ENCODE assay signal across 9 mouse cellular contexts in the genomic region with DNA sequence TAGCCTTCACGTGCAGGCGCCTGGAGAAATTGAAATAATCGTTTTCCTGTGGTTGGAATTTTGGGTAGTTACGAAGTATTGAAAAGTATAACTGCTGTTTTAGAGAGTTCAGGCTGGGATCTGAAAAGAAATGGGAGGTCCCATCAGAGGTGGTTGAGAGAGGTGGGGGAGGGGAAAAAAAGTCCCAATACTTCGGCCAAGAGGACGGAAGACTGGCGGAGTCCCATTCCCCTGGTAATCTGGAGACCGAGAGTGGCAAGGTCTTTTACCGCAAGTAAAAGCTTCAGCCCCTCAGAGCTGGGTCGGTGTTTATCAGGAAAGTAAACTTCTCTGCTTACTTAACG. TPM values are rescaled to one million over a fixed set of nuclear protein-coding genes. Genes with fewer than 3 reads are reported as not detected.
DNase-seq lines count a peak whose midpoint lies in the region; ATAC-seq and TF ChIP-seq lines count a peak whose summit lies in the region.
"Had no signal": no experiment of that assay in that cellular context is flagged by ENCODE, and none has a peak within 500 bp of the region (broad histone marks: within the 10 kb centered on the region; RNA-seq: fewer than 3 reads in every experiment).

No protein-coding gene starts in this region.

- no peak for TF ChIP-seq CTCF in CH12.LX (conservative IDR thresholded peaks at IDR 0.05 in 1 of 2, IDR thresholded peaks at IDR 0.05 in 1 of 2; ENCODE audit: low read depth in 2 of 2, low read length in 2 of 2)
- TF ChIP-seq CTCF in liver, embryonic 14.5 days (IDR thresholded peaks at IDR 0.05; ENCODE audit: low read depth): no peak

- no peaks in the 10 kb centered on the region for H3K9me3 ChIP-seq in heart, embryonic 10.5 days
- no peaks in the 10 kb centered on the region for H3K9me3 ChIP-seq in CH12.LX (replicated peaks; ENCODE audit: low read length)
- H3K9me3 ChIP-seq in forebrain, embryonic 13.5 days (replicated peaks): no peaks in the 10 kb centered on the region
- H3K9me3 ChIP-seq in liver, embryonic 14.5 days (ENCODE audit: control insufficient read depth, low read length): no peaks in the 10 kb centered on the region

- H3K27ac ChIP-seq in heart, embryonic 10.5 days: peak overlapping the region; percentile 73
- no peak overlapping the region for H3K27ac ChIP-seq in CH12.LX (ENCODE audit: insufficient read depth, low read depth)
- H3K27ac ChIP-seq in forebrain, embryonic 13.5 days: no peak overlapping the region
- no peak overlapping the region for H3K27ac ChIP-seq in liver, embryonic 14.5 days

- TF ChIP-seq POLR2A in CH12.LX (IDR thresholded peaks at IDR 0.05; ENCODE audit: low read depth, low read length): no peak

- H3K79me2 ChIP-seq in CH12.LX (replicated peaks; ENCODE audit: control insufficient read depth, extremely low read depth, insufficient read depth, poor library complexity, severe bottlenecking): no peaks in the 10 kb centered on the region

- WGBS in heart, embryonic 10.5 days: 3% methylated on average over 11 of the region's 11 CpGs
- WGBS in forebrain, embryonic 13.5 days: 2% methylated on average over 11 of the region's 11 CpGs
- WGBS in liver, embryonic 14.5 days (ENCODE audit: insufficient replicate concordance): 4% methylated on average over 11 of the region's 11 CpGs

- in situ Hi-C loops in CH12.LX (cut with MboI; ENCODE audit: low pct_ligation_motif_present, low pct_unique_long_range_greater_than_20kb, low sequenced_read_pairs): loop anchor here (5.0 to 25.0 kb wide), 2 partner anchors 85 to 480 kb away; a partner anchor contains a TSS

- dilution Hi-C loops in CH12.LX (cut with MboI; ENCODE audit: extremely low pct_ligation_motif_present, extremely low pct_unique_long_range_greater_than_20kb, low sequenced_read_pairs): no loop called here

- TF ChIP-seq RAD21 in CH12.LX (IDR thresholded peaks at IDR 0.05; ENCODE audit: low read depth, low read length): no peak

- peak overlapping the region; percentile 14; the same call in 1 of the 2 replicates for H3K9ac ChIP-seq in CH12.LX (ENCODE audit: insufficient read depth, low read depth)
- no peak overlapping the region for H3K9ac ChIP-seq in forebrain, embryonic 13.5 days
- peak overlapping the region; percentile 40 for H3K9ac ChIP-seq in liver, embryonic 14.5 days (replicated peaks)

- no peak for DNase-seq in heart, embryonic 10.5 days (ENCODE audit: low spot score)
- DNase-seq in heart, postnatal 36 days: no peak
- DNase-seq in CH12.LX (ENCODE audit: extremely low read depth): no peak
- DNase-seq in liver, embryonic 14.5 days (ENCODE audit: low read depth in 3 of 3, low spot score in 3 of 3): no peak
- DNase-seq in adrenal gland, adult (ENCODE audit: inconsistent age in 2 of 2, low spot score in 1 of 2): no peak
- DNase-seq in spleen, adult 12 weeks (ENCODE audit: low spot score): no peak
- no peak for DNase-seq in adrenal gland, postnatal 25 days

- intact Hi-C loops in heart, postnatal 36 days (cut with DNase I): loop anchor here (5.0 kb wide), 1 partner anchor 85 kb away; no protein-coding TSS in a partner anchor

- no peaks in the 10 kb centered on the region for H3K27me3 ChIP-seq in heart, embryonic 10.5 days (ENCODE audit: insufficient read depth, poor library complexity, severe bottlenecking)
- H3K27me3 ChIP-seq in CH12.LX (replicated peaks): peaks cover 5% of the 10 kb centered on the region
- peaks cover 47% of the 10 kb centered on the region for H3K27me3 ChIP-seq in forebrain, embryonic 13.5 days
- H3K27me3 ChIP-seq in liver, embryonic 14.5 days (ENCODE audit: control insufficient read depth, insufficient read depth, low read length): no peaks in the 10 kb centered on the region; the same call in 1 of the 2 replicates

- H3K36me3 ChIP-seq in heart, embryonic 10.5 days: no peaks in the 10 kb centered on the region
- H3K36me3 ChIP-seq in CH12.LX (replicated peaks in 1 of 2; ENCODE audit: control insufficient read depth in 1 of 2, insufficient read depth in 1 of 2, low read length in 1 of 2): no peaks in the 10 kb centered on the region
- no peaks in the 10 kb centered on the region for H3K36me3 ChIP-seq in forebrain, embryonic 13.5 days (ENCODE audit: poor library complexity, severe bottlenecking)
- no peaks in the 10 kb centered on the region for H3K36me3 ChIP-seq in liver, embryonic 14.5 days (replicated peaks; ENCODE audit: control insufficient read depth, insufficient read depth, low read depth)

- peaks cover 28% of the 10 kb centered on the region for H3K4me1 ChIP-seq in heart, embryonic 10.5 days
- H3K4me1 ChIP-seq in CH12.LX (ENCODE audit: control insufficient read depth in 1 of 2, insufficient read depth in 2 of 2): peaks cover 0 to 15% of the 10 kb centered on the region in 2 experiments; a peak in 2 of 4 replicates
- H3K4me1 ChIP-seq in forebrain, embryonic 13.5 days: peaks cover 22% of the 10 kb centered on the region
- peaks cover 0 to 10% of the 10 kb centered on the region in 2 experiments; a peak in 3 of 4 replicates for H3K4me1 ChIP-seq in liver, embryonic 14.5 days (replicated peaks; ENCODE audit: control insufficient read depth in 2 of 2, insufficient read depth in 2 of 2, low read length in 1 of 2)

- ATAC-seq in forebrain, embryonic 13.5 days: no peak
- no peak for ATAC-seq in liver, embryonic 14.5 days (ENCODE audit: insufficient read depth)

- peak overlapping the region; percentile 67 for H3K4me2 ChIP-seq in CH12.LX (ENCODE audit: insufficient read depth, low read depth, poor library complexity, severe bottlenecking)
- H3K4me2 ChIP-seq in forebrain, embryonic 13.5 days: peak overlapping the region; percentile 74
- H3K4me2 ChIP-seq in liver, embryonic 14.5 days (ENCODE audit: low read depth): peak overlapping the region; percentile 78

- peak overlapping the region; percentile 63 for H3K4me3 ChIP-seq in heart, embryonic 10.5 days
- H3K4me3 ChIP-seq in CH12.LX (replicated peaks in 1 of 3; ENCODE audit: low read depth in 2 of 3, low read length in 2 of 3, poor library complexity in 1 of 3): peak overlapping the region in 2 of 3 experiments; percentile 31 to 61
- peak overlapping the region; percentile 40 for H3K4me3 ChIP-seq in forebrain, embryonic 13.5 days
- H3K4me3 ChIP-seq in liver, embryonic 14.5 days (ENCODE audit: insufficient read depth in 1 of 2, low read depth in 2 of 2, low read length in 2 of 2): peak overlapping the region; percentile 40 to 65

- no peak for TF ChIP-seq EP300 in CH12.LX (IDR thresholded peaks at IDR 0.05; ENCODE audit: low read length)
- TF ChIP-seq EP300 in liver, embryonic 14.5 days (IDR thresholded peaks at IDR 0.05; ENCODE audit: low read depth): no peak

TF ChIP-seq in CH12.LX, 34 proteins besides CTCF, POLR2A, EP300 and RAD21:
- TF ChIP-seq ELF1 (IDR thresholded peaks at IDR 0.05; ENCODE audit: low read depth, low read length): no peak
- no peak for TF ChIP-seq NELFE (IDR thresholded peaks at IDR 0.05; ENCODE audit: low read depth, low read length)

RNA-seq across cellular contexts. Expression of a gene that starts 7.6 kb away (rescaled TPM):
- polyA plus RNA-seq in heart, embryonic 10.5 days (2016; fragmentation: Nextera tagmentation; extraction: Ambion mirVana): not detected in 2 replicates
- total RNA-seq in heart, postnatal 36 days (2021): not detected
- total RNA-seq in CH12.LX (2012; rRNA removed) (not detected in 2 replicates), CH12.LX (2014; rRNA removed) (not detected in 2 replicates)
- polyA plus RNA-seq in CH12.LX (2012; ENCODE audit: insufficient read length, low read depth): not detected in 2 replicates
- not detected in 2 replicates for polyA plus RNA-seq in forebrain, embryonic 13.5 days (2015; fragmentation: Nextera tagmentation; extraction: Ambion mirVana)
- not detected in 2 replicates for polyA plus RNA-seq in liver, embryonic 14.5 days (2012; rRNA removed)
- polyA plus RNA-seq in liver, embryonic 14.5 days (2014; fragmentation: Nextera tagmentation; extraction: Ambion mirVana): not detected in 2 replicates
- total RNA-seq in adrenal gland, postnatal 25 days (2021): not detected in 2 replicates
- total RNA-seq: common myeloid progenitor, adult 5-6 weeks had no signal

RNA-seq across cellular contexts. Expression of a gene that starts 24.1 kb away (rescaled TPM):
- 16.2 and 25.6 TPM in 2 replicates for polyA plus RNA-seq in heart, embryonic 10.5 days (2016; fragmentation: Nextera tagmentation; extraction: Ambion mirVana)
- total RNA-seq in heart, postnatal 36 days (2021): 10 to 100 TPM; 22.4 to 29.2 TPM
- total RNA-seq in CH12.LX (2012; rRNA removed): 0.46 and 0.68 TPM in 2 replicates
- total RNA-seq in CH12.LX (2014; rRNA removed): 1.2 and 1.4 TPM in 2 replicates
- polyA plus RNA-seq in CH12.LX (2012; ENCODE audit: insufficient read length, low read depth): 1.4 and 1.5 TPM in 2 replicates
- 5.6 and 6.8 TPM in 2 replicates for polyA plus RNA-seq in forebrain, embryonic 13.5 days (2015; fragmentation: Nextera tagmentation; extraction: Ambion mirVana)
- polyA plus RNA-seq in liver, embryonic 14.5 days (2012; rRNA removed): 1.6 and 2.1 TPM in 2 replicates
- polyA plus RNA-seq in liver, embryonic 14.5 days (2014; fragmentation: Nextera tagmentation; extraction: Ambion mirVana): 1.1 and 1.3 TPM in 2 replicates
- total RNA-seq in adrenal gland, postnatal 25 days (2021): 9.6 and 11.6 TPM in 2 replicates

RNA-seq across cellular contexts. Expression of a gene that starts 53.5 kb away (rescaled TPM):
- 1.9 and 3.2 TPM in 2 replicates for polyA plus RNA-seq in heart, embryonic 10.5 days (2016; fragmentation: Nextera tagmentation; extraction: Ambion mirVana)
- total RNA-seq in heart, postnatal 36 days (2021): 10 to 100 TPM; 13.8 to 13.9 TPM
- 0.25 and 0.55 TPM in 2 replicates for total RNA-seq in CH12.LX (2012; rRNA removed)
- 0.40 and 0.41 TPM in 2 replicates for total RNA-seq in CH12.LX (2014; rRNA removed)
- 0.39 and 0.60 TPM in 2 replicates for polyA plus RNA-seq in CH12.LX (2012; ENCODE audit: insufficient read length, low read depth)
- 0.39 and 0.43 TPM in 2 replicates for polyA plus RNA-seq in forebrain, embryonic 13.5 days (2015; fragmentation: Nextera tagmentation; extraction: Ambion mirVana)
- 6.0 and 8.4 TPM in 2 replicates for polyA plus RNA-seq in liver, embryonic 14.5 days (2012; rRNA removed)
- 11.3 and 13.3 TPM in 2 replicates for polyA plus RNA-seq in liver, embryonic 14.5 days (2014; fragmentation: Nextera tagmentation; extraction: Ambion mirVana)
- 10.7 and 13.1 TPM in 2 replicates for total RNA-seq in adrenal gland, postnatal 25 days (2021)
